In genomic region chr7:73375257-73376100, GRCm38 (mm10) we compare ENCODE assay signal across 9 mouse cellular contexts. TPM values are rescaled to one million over a fixed set of nuclear protein-coding genes. Genes with fewer than 3 reads are reported as not detected.
DNase-seq lines count a peak whose midpoint lies in the region; ATAC-seq lines count a peak whose summit lies in the region.
"Had no signal": no experiment of that assay in that cellular context is flagged by ENCODE, and none has a peak within 500 bp of the region (broad histone marks: within the 10 kb centered on the region; RNA-seq: fewer than 3 reads in every experiment).

Gene Rgma, plus strand, starts transcription at chr7:73375509.

- H3K9ac ChIP-seq in hindbrain, embryonic 14.5 days: peak within 1 kb of the TSS; percentile 80

- peaks cover 38% of the 10 kb centered on the region for H3K4me1 ChIP-seq in hindbrain, embryonic 14.5 days (replicated peaks; ENCODE audit: control insufficient read depth, insufficient read depth, low read length)

- peak within 1 kb of the TSS; percentile 73 for H3K4me3 ChIP-seq in hindbrain, embryonic 14.5 days (replicated peaks; ENCODE audit: low read length)

- WGBS in hindbrain, embryonic 14.5 days: under 1% methylated on average over 64 of the region's 85 CpGs

- peak; percentile 31 for DNase-seq in CD4-positive, CD25-positive, alpha-beta regulatory T cell, adult 2 months (ENCODE audit: low read depth, low spot score)
- peak; percentile 45 for DNase-seq in cerebellum, adult 9-11 months
- peak; percentile 50 to 75 for DNase-seq in gastrocnemius, adult 8-10 months (ENCODE audit: low spot score in 2 of 2)
- peak; percentile 74 for DNase-seq in hindbrain, embryonic 14.5 days (ENCODE audit: low spot score)
- no peak for DNase-seq in left cerebral cortex, postnatal 14 days (ENCODE audit: low spot score in 2 of 2)
- peak; percentile 76 for DNase-seq in mesoderm, embryonic 11.5 days (ENCODE audit: low read depth, low spot score)
- peak; percentile 86 for DNase-seq in testis, postnatal 10 days (ENCODE audit: low spot score)

- no peak for ATAC-seq in CD4-positive, CD25-positive, alpha-beta regulatory T cell, adult 4 months
- peak; percentile 86 for ATAC-seq in hindbrain, embryonic 14.5 days (ENCODE audit: low FRiP score)

- peaks cover 12% of the 10 kb centered on the region; the same call in 1 of the 2 replicates for H3K27me3 ChIP-seq in hindbrain, embryonic 14.5 days (ENCODE audit: control insufficient read depth, insufficient read depth, low read length)

- no peaks in the 10 kb centered on the region for H3K36me3 ChIP-seq in hindbrain, embryonic 14.5 days (replicated peaks; ENCODE audit: control insufficient read depth, insufficient read depth)

- intact Hi-C loops in left cerebral cortex, postnatal 14 days (cut with DNase I): loop anchor here (2.0 to 10.0 kb wide), 6 partner anchors 48 to 975 kb away; no protein-coding TSS in a partner anchor

- no peaks in the 10 kb centered on the region for H3K9me3 ChIP-seq in hindbrain, embryonic 14.5 days (ENCODE audit: control insufficient read depth, low read length)

- H3K27ac ChIP-seq in hindbrain, embryonic 14.5 days: peak within 1 kb of the TSS; percentile 94

- H3K4me2 ChIP-seq in hindbrain, embryonic 14.5 days (replicated peaks): peak within 1 kb of the TSS; percentile 81

RNA-seq across cellular contexts. Expression of gene Rgma, which starts in this region (rescaled TPM):
- not detected for polyA plus RNA-seq in CD4-positive, CD25-positive, alpha-beta regulatory T cell, adult 4 months (2017; shearing (Covaris generic))
- 10 to 100 TPM; 42.9 to 60.8 (median 51.4) TPM for total RNA-seq in gastrocnemius, adult 8-10 months (2022)
- polyA plus RNA-seq in hindbrain, embryonic 14.5 days (2014; fragmentation: Nextera tagmentation; extraction: Ambion mirVana): 46.3 and 46.7 TPM in 2 replicates
- total RNA-seq in left cerebral cortex, postnatal 14 days (2021): 100 to 1,000 TPM in 1 of 2 experiments, 10 to 100 TPM in 1; 84.6 to 103 TPM
- total RNA-seq: hematopoietic stem cell, adult 5-6 weeks had no signal

Comparison
In these comparisons a context has a peak if more than half of its experiments do, and no peak if none do; other contexts are left out.
1. RNA of gene Rgma (polyA plus RNA-seq): 46.3 to 46.7 TPM in hindbrain, embryonic 14.5 days; not detected in CD4-positive, CD25-positive, alpha-beta regulatory T cell, adult 4 months; every median in the first group is over 10 times any median in the second.
2. DNase-seq: peak in CD4-positive, CD25-positive, alpha-beta regulatory T cell, adult 2 months (single experiment), cerebellum, adult 9-11 months (single experiment), gastrocnemius, adult 8-10 months (2 of 2), hindbrain, embryonic 14.5 days (single experiment), mesoderm, embryonic 11.5 days (single experiment) and testis, postnatal 10 days (single experiment); none in left cerebral cortex, postnatal 14 days (0 of 2).